Mouse (Mus musculus) embryonic facial prominence, embryonic 11.5 days (tissue): ENCODE results near the gene Rgl1. TPM values are rescaled to one million over a fixed set of nuclear protein-coding genes. Genes with fewer than 3 reads are reported as not detected.

Experiments
- ATAC-seq: fragments of 200-750 bp; cut with Nextera tagmentation; replicated peaks from 2 replicates; pipeline ENCODE4 v1.8.0; 2017; ENCODE audit warnings: low read depth; ENCODE audit not compliant: insufficient number of reproducible peaks, low FRiP score, low TSS enrichment
- DNase-seq: peaks from one replicate; pipeline ENCODE4 v3.0.0-alpha.2; 2015; ENCODE audit warnings: low spot score
- H3K27ac ChIP-seq: fragments of 300-500 bp; sonication (generic); replicated peaks from 2 replicates; pipeline ENCODE4 v1.5.1; 2014; ENCODE audit warnings: mild to moderate bottlenecking, low read depth, low read length, control low read depth
- H3K27me3 ChIP-seq: fragments of 300-500 bp; sonication (generic); 2 replicates; pipeline ENCODE4 v1.6.1; 2014; ENCODE audit warnings: mild to moderate bottlenecking, low read length, moderate library complexity, mixed read lengths; ENCODE audit not compliant: control insufficient read depth, insufficient read depth
- H3K36me3 ChIP-seq: fragments of 300-500 bp; sonication (generic); replicated peaks from 2 replicates; pipeline ENCODE4 v1.6.1; 2014; ENCODE audit warnings: low read depth, mild to moderate bottlenecking, low read length, moderate library complexity, mixed read lengths; ENCODE audit not compliant: control insufficient read depth, insufficient read depth
- H3K4me1 ChIP-seq: fragments of 300-500 bp; sonication (generic); 2 replicates; pipeline ENCODE4 v1.6.1; 2014; ENCODE audit warnings: low read length, mixed read lengths; ENCODE audit not compliant: control insufficient read depth, insufficient read depth
- H3K4me2 ChIP-seq: fragments of 300-500 bp; sonication (generic); 2 replicates; pipeline ENCODE4 v1.6.1; 2014; ENCODE audit warnings: low read depth, mild to moderate bottlenecking, control low read depth, low read length, moderate library complexity
- H3K4me3 ChIP-seq: fragments of 300-500 bp; sonication (generic); 2 replicates; pipeline ENCODE4 v1.5.1; 2014; ENCODE audit warnings: low read depth, low read length, control low read depth
- H3K9ac ChIP-seq: fragments of 300-500 bp; sonication (generic); replicated peaks from 2 replicates; pipeline ENCODE4 v1.6.1; 2014; ENCODE audit warnings: mild to moderate bottlenecking, control low read depth, low read length
- H3K9me3 ChIP-seq: fragments of 300-500 bp; sonication (generic); replicated peaks from 2 replicates; pipeline ENCODE4 v1.6.1; 2016; ENCODE audit warnings: mild to moderate bottlenecking, low read length, inconsistent platforms, mixed read lengths; ENCODE audit not compliant: control insufficient read depth
- WGBS: fragments of 180-500 bp; shearing (Covaris S2); extraction: QIAGEN DNeasy Blood & Tissue Kit; methylation state at CpG from one replicate; pipeline ENCODE4 v1.1.7; 2014; 5-methylcytosine and 5-hydroxymethylcytosine counted together
- polyA plus RNA-seq: library from polyadenylated mRNA; unstranded; fragments of >200 nt; fragmentation: Nextera tagmentation; extraction: Ambion mirVana; gene quantifications from 2 replicates; pipeline ENCODE4 v1.2.1, GENCODE M21; 2014

The Rgl1 gene
- polyA plus RNA-seq, 1 experiment from 2014 or later: 26.0 TPM

DNA sequence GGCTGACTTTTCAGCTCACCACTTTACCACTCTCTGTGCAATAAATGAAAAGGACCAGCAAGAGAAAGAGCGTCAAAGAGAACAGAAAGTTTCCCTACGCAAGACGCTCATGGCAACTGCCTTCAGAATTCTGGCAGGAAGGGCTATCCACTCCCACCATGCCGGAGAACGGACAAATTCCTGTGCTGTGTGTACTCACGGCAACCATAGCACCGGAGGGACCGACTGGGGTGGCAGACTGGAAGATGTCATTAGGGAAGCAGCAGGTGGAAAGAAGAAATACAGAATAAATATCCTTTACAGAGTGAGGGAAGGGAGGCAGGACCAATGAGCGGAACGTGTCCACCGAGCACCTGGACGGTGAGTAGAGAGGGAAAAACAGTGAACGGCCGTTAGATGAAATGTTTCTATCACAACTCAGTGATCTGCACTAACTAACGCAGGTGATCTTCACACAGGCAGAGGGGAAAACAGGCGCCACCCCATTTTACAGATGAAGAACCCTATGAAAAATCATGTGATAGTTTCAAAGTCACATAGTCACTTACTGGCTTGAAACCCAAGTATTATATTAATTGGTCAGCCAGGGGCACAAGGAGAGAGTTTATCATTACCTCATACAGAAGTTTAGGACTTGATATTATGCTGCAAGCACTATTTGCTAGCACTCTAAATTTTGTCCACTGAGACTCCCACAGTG is 152.8 kb downstream of the Rgl1 start:
- H3K36me3 ChIP-seq: no peaks in the 10 kb centered on the region
- no peaks in the 10 kb centered on the region for H3K9me3 ChIP-seq
- no peak for ATAC-seq
- H3K27ac ChIP-seq: no peak overlapping the region
- 90% methylated on average over 16 of the region's 16 CpGs for WGBS
- no peak overlapping the region for H3K4me3 ChIP-seq
- no peaks in the 10 kb centered on the region for H3K27me3 ChIP-seq
- H3K9ac ChIP-seq: no peak overlapping the region
- no peaks in the 10 kb centered on the region for H3K4me1 ChIP-seq
- DNase-seq: no peak
- no peak overlapping the region for H3K4me2 ChIP-seq

DNA sequence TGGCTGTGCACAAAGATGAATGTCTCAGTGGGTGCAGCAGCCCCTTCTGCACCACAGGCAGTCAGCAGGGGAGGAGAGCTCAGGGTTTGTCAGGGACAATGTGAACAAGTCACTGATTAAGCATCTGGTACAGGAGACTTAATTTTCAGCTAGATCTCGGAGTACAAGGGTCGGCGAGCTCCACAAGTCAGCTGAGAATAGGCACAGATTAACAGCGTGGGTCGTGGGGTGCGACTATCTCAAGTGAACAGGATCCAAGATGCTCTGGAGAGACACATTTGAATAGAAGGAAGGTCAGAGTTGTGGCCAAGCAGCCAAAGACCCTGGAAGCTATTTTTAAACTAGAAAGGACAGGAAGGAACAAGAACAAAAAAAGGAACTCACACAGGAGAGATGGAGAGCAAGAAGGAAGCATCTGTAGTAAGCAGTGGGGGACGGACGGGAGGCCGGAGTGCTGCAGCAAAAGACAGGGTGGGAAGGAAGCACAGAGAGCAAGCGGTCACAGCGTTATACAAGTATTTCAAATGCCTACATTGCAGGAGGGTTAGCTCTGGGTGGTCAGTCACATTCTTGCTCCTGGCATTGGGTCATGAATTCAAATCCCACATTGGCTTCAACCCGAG is 153.5 kb downstream of the Rgl1 start:
- no peaks in the 10 kb centered on the region for H3K9me3 ChIP-seq
- no peak overlapping the region for H3K9ac ChIP-seq
- H3K36me3 ChIP-seq: no peaks in the 10 kb centered on the region
- H3K27ac ChIP-seq: no peak overlapping the region
- DNase-seq (no peak), ATAC-seq (no peak)
- H3K27me3 ChIP-seq: no peaks in the 10 kb centered on the region
- no peak overlapping the region for H3K4me2 ChIP-seq
- H3K4me1 ChIP-seq: no peaks in the 10 kb centered on the region
- no peak overlapping the region for H3K4me3 ChIP-seq
- WGBS: 79% methylated on average over 12 of the region's 12 CpGs

DNA sequence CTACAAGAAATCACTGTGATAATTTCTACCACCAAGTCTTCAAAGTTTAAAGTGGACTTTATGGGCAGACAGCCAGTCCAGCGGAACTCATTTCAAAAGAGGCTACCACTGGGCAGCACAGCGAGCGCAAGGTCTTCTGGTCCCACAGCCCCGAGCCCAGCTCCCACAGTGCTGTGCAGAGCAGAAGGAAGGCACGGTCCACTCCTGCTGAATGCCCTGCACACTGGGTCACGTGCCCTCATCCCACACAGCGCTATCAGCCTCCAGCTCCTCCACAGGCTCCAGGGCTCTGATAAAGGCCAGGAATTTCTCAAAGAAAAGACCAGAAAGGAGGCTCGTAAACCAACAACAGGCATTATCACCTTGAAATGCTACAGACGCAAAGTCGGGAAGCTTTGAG is 156.6 kb downstream of the Rgl1 start:
- Histone ChIP-seq H3K9ac (no peak overlapping the region), H3K4me3 (no peak overlapping the region), H3K9me3 (no peaks in the 10 kb centered on the region), H3K4me1 (no peaks in the 10 kb centered on the region), H3K4me2 (no peak overlapping the region), H3K36me3 (no peaks in the 10 kb centered on the region), H3K27ac (no peak overlapping the region), H3K27me3 (no peaks in the 10 kb centered on the region)
- WGBS: 84% methylated on average over 10 of the region's 10 CpGs
- DNase-seq: no peak
- ATAC-seq: no peak

DNA sequence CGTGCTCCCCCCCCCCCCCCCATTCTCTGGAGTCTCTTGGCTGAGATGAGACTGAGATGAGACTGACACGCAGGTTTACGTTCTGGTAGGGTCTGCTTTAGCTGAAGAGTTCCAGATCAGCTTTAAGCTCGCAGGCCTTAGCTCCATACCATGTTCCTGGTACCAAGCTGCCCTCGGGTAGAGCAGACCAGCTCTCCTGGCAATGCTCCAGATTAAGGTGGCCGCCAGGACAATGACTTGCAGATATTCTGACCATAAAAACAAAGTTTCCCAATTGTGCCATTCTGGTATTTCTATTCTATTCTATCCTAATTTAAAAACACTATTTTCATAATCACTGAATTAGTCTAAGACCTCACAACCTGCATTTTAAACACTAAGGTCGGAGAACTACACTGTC is 157.1 kb downstream of the Rgl1 start:
- Histone ChIP-seq H3K36me3 (no peaks in the 10 kb centered on the region), H3K4me2 (no peak overlapping the region), H3K4me3 (no peak overlapping the region), H3K4me1 (no peaks in the 10 kb centered on the region), H3K27me3 (no peaks in the 10 kb centered on the region), H3K9ac (no peak overlapping the region), H3K9me3 (no peaks in the 10 kb centered on the region), H3K27ac (no peak overlapping the region)
- 76% methylated on average over 7 of the region's 7 CpGs for WGBS
- DNase-seq: no peak
- ATAC-seq: no peak

DNA sequence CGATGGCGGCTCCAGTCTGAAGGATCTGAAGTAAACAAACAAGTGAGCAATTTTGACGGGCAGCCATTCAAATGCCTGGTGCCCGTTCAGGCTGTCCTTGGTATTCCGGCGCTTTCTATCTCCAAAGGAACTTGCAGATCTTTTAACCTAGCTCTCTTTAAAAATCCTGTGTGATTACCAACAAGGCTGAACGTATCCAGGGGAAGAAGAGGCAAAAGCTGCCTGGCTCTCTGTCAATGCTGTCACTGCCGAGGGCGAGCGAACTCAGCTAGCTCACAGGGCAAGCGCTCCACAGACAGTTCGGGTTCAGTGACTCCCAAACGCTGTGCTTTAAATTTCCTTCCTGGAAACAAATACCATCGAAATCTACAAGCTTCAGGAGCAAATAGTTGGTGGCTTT is 158.4 kb downstream of the Rgl1 start:
- no peak for ATAC-seq
- DNase-seq: no peak
- Histone ChIP-seq H3K36me3 (no peaks in the 10 kb centered on the region), H3K4me3 (no peak overlapping the region), H3K9ac (no peak overlapping the region), H3K27me3 (no peaks in the 10 kb centered on the region), H3K4me2 (no peak overlapping the region), H3K4me1 (no peaks in the 10 kb centered on the region), H3K9me3 (no peaks in the 10 kb centered on the region), H3K27ac (no peak overlapping the region)
- WGBS: 81% methylated on average over 14 of the region's 14 CpGs

DNA sequence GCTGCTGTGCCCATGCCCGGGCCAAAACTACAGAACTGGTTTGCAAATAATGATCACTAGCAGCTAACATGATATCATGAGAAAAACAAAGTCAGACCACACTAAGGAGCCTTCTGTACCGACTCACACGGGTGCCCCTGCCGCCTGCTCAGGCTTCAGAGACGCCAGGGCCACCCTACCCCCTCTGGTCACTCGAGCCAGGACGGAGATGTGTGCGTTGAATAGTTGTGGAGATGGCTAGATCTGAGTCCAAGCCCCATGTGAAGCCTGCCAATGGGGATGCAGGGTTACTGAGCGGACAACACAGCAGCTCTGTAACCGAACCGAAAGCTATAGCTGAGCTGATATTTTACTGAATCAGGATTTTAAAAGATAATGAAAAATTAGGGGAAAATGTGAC is 159.4 kb downstream of the Rgl1 start:
- Histone ChIP-seq H3K9ac (no peak overlapping the region), H3K4me2 (no peak overlapping the region), H3K4me1 (no peaks in the 10 kb centered on the region), H3K27me3 (no peaks in the 10 kb centered on the region), H3K27ac (no peak overlapping the region), H3K36me3 (no peaks in the 10 kb centered on the region), H3K9me3 (no peaks in the 10 kb centered on the region), H3K4me3 (no peak overlapping the region)
- DNase-seq: no peak
- WGBS: 92% methylated on average over 11 of the region's 11 CpGs
- no peak for ATAC-seq

DNA sequence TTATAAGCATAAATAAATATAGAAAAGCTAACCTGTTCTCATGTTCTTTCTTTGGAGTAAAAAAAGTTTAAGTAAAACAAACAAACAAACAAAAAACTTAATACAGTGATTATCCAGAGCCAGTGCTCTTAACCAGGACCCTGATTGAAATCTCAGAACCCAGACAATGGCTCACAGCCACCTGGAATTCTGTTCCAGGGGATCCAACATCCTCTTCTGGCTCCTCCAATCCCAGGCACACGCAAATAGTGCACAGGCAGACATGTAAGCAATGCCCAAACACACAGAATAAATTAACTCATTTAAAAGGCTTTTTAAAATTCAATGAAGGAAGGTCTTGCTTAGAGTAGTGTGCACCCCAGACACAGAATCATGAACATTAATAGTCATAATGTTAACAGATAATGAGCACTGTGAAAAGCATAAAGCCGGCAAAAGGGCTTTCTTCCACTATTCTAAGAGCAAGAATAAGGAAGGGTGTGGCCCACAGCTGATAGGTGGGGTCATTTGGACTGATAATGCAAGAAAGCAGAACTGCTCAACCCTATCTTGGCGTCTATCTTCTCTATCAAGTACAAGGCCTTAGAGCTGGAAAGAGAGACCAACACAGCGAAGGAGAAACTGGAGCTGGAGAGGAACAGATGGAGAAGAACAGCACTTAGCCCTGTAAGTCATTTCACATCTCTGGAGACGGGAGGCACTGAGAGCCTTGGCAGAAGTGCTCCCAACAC is 160.1 kb downstream of the Rgl1 start:
- no peak for ATAC-seq
- no peak for DNase-seq
- no peak overlapping the region for H3K9ac ChIP-seq
- H3K4me3 ChIP-seq: no peak overlapping the region
- no peak overlapping the region for H3K4me2 ChIP-seq
- no peaks in the 10 kb centered on the region for H3K9me3 ChIP-seq
- H3K4me1 ChIP-seq: no peaks in the 10 kb centered on the region
- no peak overlapping the region for H3K27ac ChIP-seq
- no peaks in the 10 kb centered on the region for H3K27me3 ChIP-seq
- no peaks in the 10 kb centered on the region for H3K36me3 ChIP-seq
- WGBS: 87% methylated on average over 5 of the region's 5 CpGs

DNA sequence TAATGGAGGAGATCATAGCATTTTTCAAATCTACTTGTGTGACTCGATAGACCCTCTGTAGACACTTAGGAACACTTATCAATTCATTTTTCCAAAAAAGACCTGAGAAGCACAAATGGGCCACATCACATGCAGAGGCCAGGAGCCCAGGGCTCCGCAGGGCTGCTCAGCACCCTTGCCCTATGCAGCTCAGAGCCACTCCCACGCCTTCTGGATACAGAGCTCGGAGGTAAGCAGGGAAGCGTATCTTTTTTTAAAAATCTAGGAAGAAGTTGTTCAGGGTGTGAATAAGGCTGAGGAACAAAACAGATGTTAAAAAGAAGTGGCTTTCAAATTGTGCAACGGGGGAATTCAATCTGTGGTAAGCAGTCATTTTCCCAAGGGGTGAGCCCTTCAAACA is 162.0 kb downstream of the Rgl1 start:
- 74% methylated on average over 6 of the region's 6 CpGs for WGBS

More for the DNA sequence above, 162.0 kb downstream of the Rgl1 start:
- DNase-seq: no peak
- Histone ChIP-seq H3K27me3 (no peaks in the 10 kb centered on the region), H3K36me3 (no peaks in the 10 kb centered on the region), H3K9ac (no peak overlapping the region), H3K4me3 (no peak overlapping the region), H3K4me1 (no peaks in the 10 kb centered on the region), H3K9me3 (no peaks in the 10 kb centered on the region), H3K4me2 (no peak overlapping the region), H3K27ac (no peak overlapping the region)
- ATAC-seq: no peak
